Mouse (Mus musculus) lung, embryonic 16.5 days (tissue): ENCODE results near the gene Treh. TPM values are rescaled to one million over a fixed set of nuclear protein-coding genes. Genes with fewer than 3 reads are reported as not detected.

Experiments used
- ATAC-seq: fragments of 200-750 bp; cut with Nextera tagmentation; 2 replicates; pipeline ENCODE4 v1.8.0; 2017; ENCODE audit warnings: low read depth, mild to moderate bottlenecking, moderate library complexity
- H3K27ac ChIP-seq: fragments of 300-500 bp; sonication (generic); 2 replicates; pipeline ENCODE4 v1.5.1; 2014; ENCODE audit warnings: mild to moderate bottlenecking, control low read depth, low read length
- H3K27me3 ChIP-seq: fragments of 300-500 bp; sonication (generic); 2 replicates; pipeline ENCODE4 v1.6.1; 2014; ENCODE audit warnings: low read depth, low read length, mixed read lengths; ENCODE audit not compliant: control insufficient read depth, insufficient read depth
- H3K36me3 ChIP-seq: fragments of 300-500 bp; sonication (generic); 2 replicates; pipeline ENCODE4 v1.6.1; 2014; ENCODE audit warnings: low read length; ENCODE audit not compliant: control insufficient read depth, insufficient read depth
- H3K4me1 ChIP-seq: fragments of 300-500 bp; sonication (generic); replicated peaks from 2 replicates; pipeline ENCODE4 v1.6.1; 2014; ENCODE audit warnings: low read length, mixed read lengths; ENCODE audit not compliant: control insufficient read depth, insufficient read depth
- H3K4me2 ChIP-seq: fragments of 300-500 bp; sonication (generic); 2 replicates; pipeline ENCODE4 v1.6.1; 2014; ENCODE audit warnings: low read depth, low read length, control low read depth
- H3K4me3 ChIP-seq: fragments of 300-500 bp; sonication (generic); 2 replicates; pipeline ENCODE4 v1.5.1; 2014; ENCODE audit warnings: mild to moderate bottlenecking, low read length, control low read depth
- H3K9ac ChIP-seq: fragments of 300-500 bp; sonication (generic); 2 replicates; pipeline ENCODE4 v1.6.1; 2014; ENCODE audit warnings: low read length, control low read depth
- H3K9me3 ChIP-seq: fragments of 300-500 bp; sonication (generic); 2 replicates; pipeline ENCODE4 v1.6.1; 2016; ENCODE audit warnings: low read length; ENCODE audit not compliant: control insufficient read depth
- WGBS: fragments of 180-500 bp; shearing (Covaris S2); extraction: QIAGEN DNeasy Blood & Tissue Kit; methylation state at CpG from one replicate; pipeline ENCODE4 v1.1.7; 2014; 5-methylcytosine and 5-hydroxymethylcytosine counted together
- polyA plus RNA-seq: library from polyadenylated mRNA; unstranded; fragments of >200 nt; fragmentation: Nextera tagmentation; extraction: Ambion mirVana; gene quantifications from 2 replicates; pipeline ENCODE4 v1.2.1, GENCODE M21; 2015

The Treh gene
- polyA plus RNA-seq, 1 experiment from 2014 or later, result not detected

DNA sequence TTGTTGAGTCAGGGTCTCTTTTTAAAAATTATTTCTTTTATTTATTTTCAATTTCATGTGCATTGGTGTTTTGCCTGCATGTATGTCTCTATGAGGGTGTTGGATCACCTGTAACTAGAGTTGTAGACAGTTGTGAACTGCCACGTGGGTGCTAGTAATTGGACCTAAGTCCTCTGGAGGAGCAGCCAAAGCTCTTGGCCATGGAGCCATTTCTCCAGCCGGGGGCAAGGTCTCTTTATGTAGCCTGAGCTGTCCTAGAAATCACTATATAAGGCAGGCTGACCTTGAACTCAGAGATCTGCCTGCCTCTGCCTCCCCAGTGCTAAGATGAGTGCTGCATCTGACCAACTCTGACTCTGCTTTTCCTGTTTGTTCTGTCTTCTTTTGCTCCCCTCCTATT is 28.8 kb upstream of the Treh start:
- Histone ChIP-seq H3K27me3 (no peaks in the 10 kb centered on the region), H3K4me1 (no peaks in the 10 kb centered on the region; the same call in 1 of the 2 replicates), H3K9me3 (no peaks in the 10 kb centered on the region), H3K4me2 (no peak overlapping the region), H3K9ac (no peak overlapping the region), H3K36me3 (no peaks in the 10 kb centered on the region), H3K4me3 (no peak overlapping the region), H3K27ac (no peak overlapping the region)
- 85% methylated on average over 2 of the region's 2 CpGs for WGBS
- ATAC-seq, result no peak

DNA sequence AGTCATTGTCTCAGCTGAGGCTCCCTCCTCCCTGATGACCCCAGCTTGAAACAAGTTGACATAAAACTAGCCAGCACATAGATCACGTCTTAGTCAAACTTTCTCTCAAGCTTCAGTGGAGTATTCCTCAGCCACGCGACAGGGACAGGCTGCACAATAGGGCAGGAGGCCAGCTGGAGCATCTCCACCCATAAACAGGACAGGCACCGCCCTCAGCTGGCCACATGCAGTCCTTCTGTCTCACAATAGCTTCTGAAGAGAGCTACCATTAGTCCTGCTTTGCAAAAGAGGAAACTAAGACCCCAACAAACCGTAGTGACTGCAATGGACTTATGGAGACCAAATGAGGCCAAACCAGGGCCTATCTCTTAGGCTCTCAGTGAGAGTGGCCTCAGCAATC is 27.6 kb upstream of the Treh start:
- Histone ChIP-seq H3K4me3 (no peak overlapping the region), H3K27ac (peak overlapping the region; percentile 17; the same call in 1 of the 2 replicates), H3K4me2 (no peak overlapping the region), H3K9ac (no peak overlapping the region), H3K27me3 (no peaks in the 10 kb centered on the region), H3K9me3 (no peaks in the 10 kb centered on the region), H3K36me3 (no peaks in the 10 kb centered on the region), H3K4me1 (no peaks in the 10 kb centered on the region; the same call in 1 of the 2 replicates)
- WGBS, result 40% methylated on average over 5 of the region's 5 CpGs
- peak; percentile 67; the same call in 1 of the 2 replicates for ATAC-seq

DNA sequence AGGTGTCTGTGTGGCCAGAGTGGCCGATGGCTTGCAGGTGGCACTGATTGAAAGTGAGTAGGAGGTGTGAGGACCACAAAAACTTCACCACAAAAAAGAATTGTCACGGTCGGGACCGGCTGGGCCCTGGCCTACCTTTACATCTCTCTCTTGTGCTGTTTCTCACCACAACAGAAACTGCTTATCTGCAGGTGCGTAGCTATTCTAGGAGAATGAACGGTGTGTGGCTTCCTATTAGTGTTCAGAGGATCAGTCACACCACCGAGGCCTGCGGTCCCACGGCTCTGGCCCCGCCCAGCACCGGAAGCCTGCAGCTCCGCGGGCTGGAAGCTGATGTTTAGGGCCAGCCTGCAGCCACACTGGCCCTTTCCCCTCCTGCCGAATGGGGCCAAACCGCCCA is 27.1 kb upstream of the Treh start:
- no peak overlapping the region for H3K4me2 ChIP-seq
- no peak for ATAC-seq
- no peaks in the 10 kb centered on the region for H3K36me3 ChIP-seq
- no peaks in the 10 kb centered on the region; the same call in 1 of the 2 replicates for H3K4me1 ChIP-seq
- H3K9me3 ChIP-seq, result no peaks in the 10 kb centered on the region
- H3K9ac ChIP-seq, result no peak overlapping the region
- 47% methylated on average over 15 of the region's 15 CpGs for WGBS
- no peak overlapping the region; the same call in 1 of the 2 replicates for H3K27ac ChIP-seq
- no peak overlapping the region for H3K4me3 ChIP-seq
- H3K27me3 ChIP-seq, result no peaks in the 10 kb centered on the region

- no peak for ATAC-seq
- 78% methylated on average over 6 of the region's 6 CpGs for WGBS
- no peak overlapping the region for H3K4me3 ChIP-seq
- H3K4me1 ChIP-seq, result no peaks in the 10 kb centered on the region; the same call in 1 of the 2 replicates
- H3K9me3 ChIP-seq, result no peaks in the 10 kb centered on the region
- H3K4me2 ChIP-seq, result no peak overlapping the region
- no peaks in the 10 kb centered on the region for H3K27me3 ChIP-seq
- no peak overlapping the region for H3K27ac ChIP-seq
- no peak overlapping the region for H3K9ac ChIP-seq
- no peaks in the 10 kb centered on the region for H3K36me3 ChIP-seq
Measured at GRCm38 (mm10) chr9:44646366-44646765, 26.7 kb upstream of the Treh start.

GRCm38 (mm10) chr9:44647026-44647425 is 26.0 kb upstream of the Treh start:
- Histone ChIP-seq H3K9me3 (no peaks in the 10 kb centered on the region), H3K9ac (no peak overlapping the region), H3K27me3 (no peaks in the 10 kb centered on the region), H3K36me3 (no peaks in the 10 kb centered on the region), H3K4me3 (no peak overlapping the region), H3K4me2 (no peak overlapping the region), H3K27ac (no peak overlapping the region), H3K4me1 (no peaks in the 10 kb centered on the region; the same call in 1 of the 2 replicates)
- no peak for ATAC-seq
- WGBS, result 89% methylated on average over 8 of the region's 8 CpGs

DNA sequence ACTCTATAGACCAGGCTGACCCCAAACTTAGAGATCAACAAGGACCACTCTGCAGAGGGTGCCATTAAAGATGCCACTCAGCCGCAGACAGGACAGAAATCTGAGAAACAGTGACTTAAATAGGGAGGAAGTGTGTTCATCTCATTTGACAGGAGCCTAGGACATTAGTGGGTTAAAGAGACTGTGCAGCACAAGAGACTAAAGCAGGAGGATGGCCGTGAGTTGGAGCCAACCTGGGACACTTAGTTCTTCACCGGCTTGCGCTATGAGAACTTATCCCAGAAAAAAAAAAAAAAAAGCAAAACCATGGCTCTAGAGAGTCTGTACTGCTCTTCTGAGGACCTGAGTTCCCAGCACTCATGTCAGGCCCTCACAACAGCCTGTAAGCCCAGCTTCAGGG is 25.4 kb upstream of the Treh start:
- Histone ChIP-seq H3K4me2 (no peak overlapping the region), H3K27me3 (no peaks in the 10 kb centered on the region), H3K9me3 (no peaks in the 10 kb centered on the region), H3K36me3 (no peaks in the 10 kb centered on the region), H3K9ac (no peak overlapping the region), H3K4me3 (no peak overlapping the region), H3K4me1 (no peaks in the 10 kb centered on the region; the same call in 1 of the 2 replicates), H3K27ac (no peak overlapping the region)
- ATAC-seq, result no peak
- WGBS, result 79% methylated on average over 4 of the region's 4 CpGs

DNA sequence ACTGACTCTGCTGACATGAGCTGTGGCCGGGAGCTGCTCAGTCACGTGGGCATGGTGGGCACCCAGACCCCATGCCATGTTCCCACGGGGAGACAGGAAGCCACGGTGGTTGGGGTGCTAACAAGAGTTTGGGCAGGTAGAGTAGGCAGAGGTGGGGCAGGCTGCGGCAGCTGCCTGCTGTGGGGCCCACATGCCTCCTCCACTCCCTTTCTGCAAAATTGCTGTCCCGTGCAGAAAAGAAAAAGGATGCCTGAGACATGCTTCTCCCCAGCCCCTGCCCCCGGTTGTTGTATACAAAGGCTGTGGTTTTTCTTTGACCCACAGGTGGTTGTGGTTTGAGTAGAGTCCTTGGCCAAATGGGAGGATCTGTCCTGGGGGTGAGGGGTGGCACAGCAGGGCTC is 24.2 kb upstream of the Treh start:
- Histone ChIP-seq H3K9ac (no peak overlapping the region), H3K4me3 (no peak overlapping the region), H3K9me3 (no peaks in the 10 kb centered on the region), H3K4me1 (no peaks in the 10 kb centered on the region; the same call in 1 of the 2 replicates), H3K27ac (no peak overlapping the region), H3K4me2 (no peak overlapping the region), H3K36me3 (no peaks in the 10 kb centered on the region), H3K27me3 (no peaks in the 10 kb centered on the region)
- 59% methylated on average over 7 of the region's 7 CpGs for WGBS
- no peak for ATAC-seq

- H3K9me3 ChIP-seq, result no peaks in the 10 kb centered on the region
- H3K4me3 ChIP-seq, result no peak overlapping the region
- ATAC-seq, result peak; percentile 81
- H3K27me3 ChIP-seq, result no peaks in the 10 kb centered on the region
- no peaks in the 10 kb centered on the region for H3K36me3 ChIP-seq
- H3K4me2 ChIP-seq, result no peak overlapping the region
- no peak overlapping the region for H3K9ac ChIP-seq
- WGBS, result 9% methylated on average over 8 of the region's 8 CpGs
- peaks cover 5% of the 10 kb centered on the region for H3K4me1 ChIP-seq
- no peak overlapping the region for H3K27ac ChIP-seq
Measured at GRCm38 (mm10) chr9:44652027-44652426, 21.0 kb upstream of the Treh start.

DNA sequence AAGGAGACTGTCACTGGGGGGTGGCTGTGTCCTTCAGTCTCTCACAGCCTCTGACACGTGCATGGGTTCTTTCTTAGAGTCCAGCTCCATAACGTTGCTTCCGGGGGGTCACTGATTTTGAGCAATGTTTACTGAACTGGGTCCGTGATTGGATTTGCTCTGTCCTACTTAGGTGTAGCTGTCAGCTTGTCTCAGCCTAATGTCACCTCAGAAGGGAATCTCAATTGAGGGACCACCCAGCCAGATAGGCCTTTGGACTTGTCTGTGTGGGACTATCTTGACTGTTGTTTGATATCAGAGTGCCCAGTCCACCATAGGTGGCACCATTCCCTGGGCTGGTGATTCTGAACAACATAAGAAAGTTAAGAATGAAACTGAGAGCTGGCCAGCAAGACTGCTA is 19.1 kb upstream of the Treh start:
- no peaks in the 10 kb centered on the region for H3K36me3 ChIP-seq
- no peak overlapping the region for H3K4me2 ChIP-seq
- H3K4me3 ChIP-seq, result no peak overlapping the region
- H3K4me1 ChIP-seq, result peaks cover 5% of the 10 kb centered on the region
- no peak overlapping the region for H3K27ac ChIP-seq
- ATAC-seq, result no peak
- H3K27me3 ChIP-seq, result no peaks in the 10 kb centered on the region
- H3K9me3 ChIP-seq, result no peaks in the 10 kb centered on the region
- H3K9ac ChIP-seq, result no peak overlapping the region
- WGBS, result 58% methylated on average over 4 of the region's 4 CpGs
